Mouse (Mus musculus) cerebellum, postnatal 10 days (tissue): Measurements from ENCODE around the gene Shroom2.

Source experiments
- DNase-seq, 2 experiments: peaks; one replicate each; pipeline ENCODE4 v3.0.0; 2021; ENCODE audit warnings: mixed read lengths in 2 of 2

The Shroom2 gene

DNA sequence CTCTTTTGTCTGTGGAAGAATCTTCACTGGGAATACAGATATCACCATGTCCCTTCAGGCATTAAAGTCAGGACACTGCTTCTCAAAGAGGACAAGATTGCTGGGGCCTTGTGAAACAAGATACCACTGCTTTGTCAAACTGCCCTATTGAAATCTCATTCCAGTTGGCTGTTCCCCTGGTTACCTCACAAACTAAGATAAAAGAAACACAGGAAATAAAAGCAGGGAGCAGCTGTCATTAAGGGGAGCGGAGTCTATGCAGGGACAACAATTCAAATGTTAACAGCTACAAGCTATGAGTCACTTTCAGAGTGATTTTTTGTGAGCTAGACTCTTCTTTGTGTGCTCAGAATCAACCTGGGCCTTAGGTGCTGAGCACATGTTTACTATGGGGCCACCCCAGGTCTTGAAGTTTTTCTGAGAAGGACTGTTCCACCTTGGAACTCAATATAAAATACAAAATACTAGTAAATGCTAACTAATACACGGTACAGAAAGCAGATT lies 78.4 kb downstream of the Shroom2 start:
- DNase-seq = no peak

DNA sequence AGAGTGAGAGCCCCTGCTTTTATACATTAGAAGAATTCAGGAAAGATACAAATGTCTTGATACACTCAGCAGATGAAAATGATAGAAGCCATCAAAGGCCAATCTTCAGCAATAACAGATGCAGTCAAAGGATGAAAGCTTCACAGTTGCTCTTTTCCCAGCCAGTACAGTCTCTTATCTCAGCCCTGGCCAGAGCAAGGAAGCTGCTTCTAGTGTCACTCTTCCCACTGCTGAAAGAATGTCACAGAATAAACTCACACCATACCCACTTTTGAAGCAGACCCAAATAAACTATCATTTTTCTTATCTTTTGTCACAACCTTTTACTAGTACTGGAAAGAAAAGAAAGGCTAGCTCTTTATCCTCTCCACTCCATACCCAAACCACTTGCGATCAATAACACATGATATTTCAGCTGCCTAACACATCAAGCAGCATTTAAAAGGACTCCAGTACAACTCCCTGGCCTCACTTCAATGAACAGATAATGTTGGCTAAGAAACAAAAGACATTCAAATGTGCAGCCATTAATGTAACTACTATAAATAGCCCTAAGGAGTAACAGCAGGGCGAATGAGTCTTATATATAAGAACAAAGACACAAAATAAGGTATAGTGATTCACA lies 90.0 kb downstream of the Shroom2 start:
- no peak for DNase-seq

DNA sequence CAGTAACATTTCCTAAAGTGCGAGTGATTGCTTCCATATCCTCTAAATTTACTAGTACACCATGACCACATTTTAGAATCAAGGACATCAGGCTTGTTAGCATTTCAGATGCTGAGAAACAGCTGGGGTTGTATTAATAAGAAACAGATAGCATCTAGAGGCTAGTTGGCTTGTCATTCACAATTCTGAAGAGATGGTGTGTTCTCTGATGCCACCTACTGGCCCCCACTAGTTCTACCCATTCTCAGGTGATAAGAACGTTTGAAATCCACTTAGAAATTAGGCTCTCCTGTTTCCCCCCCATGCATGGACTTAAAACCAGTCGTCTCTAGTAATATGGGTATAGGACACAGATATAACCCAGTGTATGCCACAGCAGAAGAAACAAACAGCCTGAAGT lies 92.9 kb downstream of the Shroom2 start:
- DNase-seq = peak; percentile 38 to 46

DNA sequence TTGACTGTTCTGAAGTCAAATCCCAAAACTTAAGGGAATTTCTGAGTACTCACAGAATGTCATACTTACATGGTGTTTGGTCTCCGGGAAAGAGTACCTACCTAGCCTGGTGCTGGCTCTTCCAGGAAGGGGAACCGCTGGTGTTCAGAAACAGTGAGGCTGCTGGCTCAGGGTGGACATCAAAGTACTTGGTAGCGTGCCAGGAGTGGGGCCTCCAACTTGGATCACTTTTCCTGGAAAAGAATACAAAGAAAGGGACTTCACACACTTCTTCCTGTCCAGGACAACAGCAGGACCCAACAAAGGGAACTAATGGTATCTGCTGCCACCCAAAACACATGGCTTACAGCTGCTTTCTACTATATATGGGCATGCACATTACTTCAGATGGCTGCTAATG lies 95.8 kb downstream of the Shroom2 start:
- peak; percentile 2 to 14 for DNase-seq

DNA sequence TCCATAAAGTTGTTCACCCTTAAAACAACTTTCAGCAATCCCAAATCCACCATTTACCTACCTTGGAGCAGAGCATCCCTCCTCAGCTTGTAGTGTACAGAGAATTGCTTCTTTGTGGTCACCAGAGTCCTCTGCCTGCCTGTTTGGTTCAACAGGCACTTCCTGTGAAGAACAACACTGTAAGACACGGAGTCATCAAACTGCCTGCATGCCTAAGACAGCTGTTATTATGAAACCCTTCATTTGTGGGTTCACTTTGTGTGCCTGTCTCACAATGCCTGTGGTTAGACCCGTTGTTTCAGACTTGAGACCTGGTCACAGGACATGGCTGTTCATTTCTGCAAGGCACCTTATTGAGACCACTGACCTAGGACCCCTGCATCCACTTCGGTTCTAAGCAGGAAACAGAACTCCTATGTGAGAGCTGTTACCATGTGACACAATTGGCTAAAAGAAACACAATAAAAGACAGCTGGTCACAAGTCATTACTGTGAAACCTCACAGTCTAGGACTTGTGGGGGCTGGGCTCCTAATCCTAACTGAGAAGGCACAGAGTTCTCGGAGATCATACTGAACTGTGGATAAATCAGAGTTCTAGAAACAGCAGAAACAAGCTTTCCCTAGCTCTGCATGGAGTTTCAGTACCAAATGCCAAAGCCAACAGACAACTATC lies 111.8 kb downstream of the Shroom2 start:
- no peak for DNase-seq

DNA sequence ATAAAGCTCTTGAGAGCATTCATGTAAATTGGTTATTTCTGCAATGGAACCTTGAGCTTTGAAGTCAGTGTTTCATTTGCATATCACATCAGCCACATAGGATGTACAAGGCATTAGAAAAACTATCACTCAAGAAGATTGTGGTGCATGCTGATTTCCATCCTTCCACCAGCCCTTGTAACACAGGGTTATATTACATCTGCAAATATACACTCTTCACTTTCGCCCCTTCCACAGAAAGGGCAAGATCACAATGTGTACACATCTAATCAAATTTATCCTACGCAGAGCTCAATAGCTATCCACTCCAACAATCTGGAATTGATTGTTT lies 112.7 kb downstream of the Shroom2 start:
- DNase-seq = no peak

DNA sequence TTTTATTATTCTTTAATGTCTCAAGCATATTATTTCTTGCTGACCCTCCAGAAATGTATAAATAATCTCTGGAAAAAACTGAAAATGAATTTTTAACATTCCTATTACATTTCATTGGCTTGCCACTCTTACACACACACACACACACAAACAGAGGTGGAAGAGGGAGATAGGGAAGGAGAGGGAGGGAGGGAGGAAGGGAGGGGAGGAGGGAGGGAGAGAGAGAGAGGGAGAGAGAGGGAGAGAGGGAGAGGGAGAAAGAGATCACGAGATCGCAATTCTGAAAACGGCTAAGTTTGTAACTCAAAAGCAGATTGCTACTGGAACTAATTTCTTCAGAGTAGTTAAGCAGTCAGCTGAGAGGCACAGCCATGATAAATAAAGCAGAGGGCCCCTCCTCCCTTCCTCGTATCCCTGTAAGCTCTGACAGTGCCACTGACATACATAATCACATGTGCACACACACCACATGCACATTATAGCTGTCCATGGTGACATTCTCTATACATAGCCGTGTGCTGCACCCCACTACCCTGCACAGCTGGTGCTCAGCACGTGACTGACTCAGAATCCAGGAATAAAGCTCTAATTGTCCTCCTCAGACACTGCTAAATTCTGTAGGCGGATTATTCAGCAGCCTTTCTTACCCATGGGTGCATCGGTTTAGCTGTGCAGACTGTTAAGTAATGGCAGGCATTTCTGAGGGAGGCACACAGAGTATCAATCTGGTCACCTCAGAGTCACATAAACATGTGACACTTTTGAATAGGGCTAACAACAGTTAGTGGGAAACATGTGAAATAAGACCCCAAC lies 113.3 kb downstream of the Shroom2 start:
- DNase-seq = peak; percentile 4 to 8

DNA sequence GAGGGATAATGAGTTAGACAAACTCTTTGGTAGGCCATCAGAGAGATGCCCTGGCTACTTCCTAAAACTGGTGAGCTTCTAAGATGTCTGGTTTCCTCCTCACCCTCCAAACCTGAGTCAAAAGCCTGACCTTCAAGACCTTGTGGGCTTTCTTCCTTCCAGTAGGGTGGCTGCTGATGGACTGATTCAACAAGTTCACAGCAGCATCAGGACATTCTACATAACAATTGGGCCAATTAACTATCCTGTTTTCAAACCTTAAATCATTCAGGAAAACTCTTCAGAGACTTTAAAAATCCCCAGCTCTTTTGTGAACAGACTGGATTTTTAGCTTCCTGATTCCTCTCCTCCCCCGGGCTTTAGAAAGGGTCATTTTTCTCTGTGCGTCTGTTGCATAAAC lies 116.6 kb downstream of the Shroom2 start:
- DNase-seq = no peak

DNA sequence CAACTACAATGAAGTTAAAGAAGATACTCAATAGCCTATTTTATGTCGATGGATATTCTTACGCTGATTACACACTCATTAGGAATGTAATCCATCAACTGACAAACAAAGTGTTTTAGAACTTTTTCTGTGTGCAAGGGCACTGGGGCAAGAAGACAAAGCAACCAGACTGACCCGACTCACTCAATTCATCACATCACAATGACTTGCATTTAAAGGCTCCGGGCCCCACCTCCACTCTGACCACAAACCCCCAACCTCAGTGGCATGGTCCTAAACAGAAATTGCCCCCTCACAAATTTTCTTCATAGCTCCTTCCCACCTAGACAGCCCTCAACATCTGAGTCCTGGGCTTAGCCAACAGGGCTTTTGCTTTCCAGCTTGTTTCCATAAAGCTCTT lies 124.4 kb downstream of the Shroom2 start:
- no peak for DNase-seq

DNA sequence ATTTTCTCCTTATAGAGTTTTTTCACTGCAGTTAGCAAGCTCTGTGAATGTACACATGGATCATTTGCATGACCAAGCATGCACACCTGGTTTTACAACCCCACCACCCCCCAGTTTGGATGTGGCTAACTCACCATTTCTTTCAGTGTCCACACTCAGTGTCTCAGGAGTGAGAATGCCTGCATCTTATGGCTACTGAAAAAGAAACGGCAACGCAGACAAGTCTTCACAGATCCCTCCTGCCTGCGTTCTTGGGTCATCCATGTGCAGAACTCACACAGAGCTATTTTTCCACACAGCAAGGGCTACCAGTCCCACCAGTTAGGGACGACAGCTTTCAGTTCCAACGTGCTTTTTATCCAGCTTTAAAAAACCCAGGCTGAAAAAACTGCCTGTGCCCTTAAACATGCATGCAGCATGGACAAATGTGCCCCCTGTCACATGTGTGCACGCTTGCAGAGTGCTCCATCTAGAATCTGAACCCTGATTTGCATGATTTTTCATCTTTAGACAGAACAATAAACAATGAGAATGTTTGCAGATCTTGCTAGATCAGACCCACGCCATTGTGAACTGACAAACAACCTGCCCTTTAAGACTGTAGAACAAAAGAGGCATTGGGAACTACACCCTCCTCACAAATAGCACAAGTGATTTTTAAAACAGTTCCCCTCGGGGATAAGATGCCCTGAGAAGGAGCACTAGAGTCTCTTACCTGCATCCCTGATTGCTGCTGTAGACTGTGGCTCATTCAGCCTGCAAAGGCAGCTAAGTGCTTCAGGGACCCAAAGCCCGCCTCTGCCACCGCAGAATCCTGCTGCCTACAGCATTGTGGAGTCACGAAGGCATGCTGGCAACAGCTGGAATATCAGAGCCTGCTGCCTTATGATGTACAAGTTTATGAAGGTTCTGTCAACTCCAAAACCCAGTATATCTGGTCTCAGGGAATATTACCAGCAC lies 125.3 kb downstream of the Shroom2 start:
- no peak for DNase-seq

DNA sequence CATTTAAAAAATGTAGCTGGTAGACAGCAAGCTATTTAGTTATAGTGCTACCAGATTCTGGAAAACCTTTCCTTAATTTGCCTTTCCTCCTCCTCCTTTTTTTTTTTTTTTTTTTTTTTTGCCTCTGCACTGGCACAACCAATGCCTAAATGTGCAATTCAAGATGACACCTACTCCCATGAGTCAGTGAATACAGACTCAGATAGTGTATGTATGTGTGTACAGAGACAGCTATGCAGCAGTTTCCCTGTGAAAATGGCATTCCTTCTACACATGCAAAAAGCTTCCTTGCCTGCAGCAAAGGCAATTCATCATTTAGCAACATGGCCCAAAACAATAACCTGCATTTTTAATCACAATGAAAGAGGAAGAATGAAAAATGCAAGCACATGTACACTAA lies 126.1 kb downstream of the Shroom2 start:
- DNase-seq = no peak

DNA sequence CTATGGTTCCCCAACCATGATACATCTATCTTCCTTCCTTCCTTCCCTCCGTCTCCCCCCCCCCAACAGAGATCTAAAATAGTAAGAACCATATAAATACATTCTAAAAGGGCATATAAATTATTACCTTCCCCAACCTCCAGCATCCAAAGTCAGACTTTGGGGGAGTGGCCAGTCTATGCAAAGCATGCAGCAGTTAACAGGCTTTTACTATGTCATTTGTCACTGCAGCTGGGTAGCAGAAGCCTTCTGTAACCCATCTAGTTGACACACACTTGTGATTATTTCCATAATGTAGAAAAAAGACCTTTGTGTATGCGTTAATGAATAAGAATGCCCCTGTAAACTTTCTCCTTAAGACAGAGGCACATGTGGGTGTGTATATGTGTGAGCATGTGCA lies 126.6 kb downstream of the Shroom2 start:
- no peak for DNase-seq

DNA sequence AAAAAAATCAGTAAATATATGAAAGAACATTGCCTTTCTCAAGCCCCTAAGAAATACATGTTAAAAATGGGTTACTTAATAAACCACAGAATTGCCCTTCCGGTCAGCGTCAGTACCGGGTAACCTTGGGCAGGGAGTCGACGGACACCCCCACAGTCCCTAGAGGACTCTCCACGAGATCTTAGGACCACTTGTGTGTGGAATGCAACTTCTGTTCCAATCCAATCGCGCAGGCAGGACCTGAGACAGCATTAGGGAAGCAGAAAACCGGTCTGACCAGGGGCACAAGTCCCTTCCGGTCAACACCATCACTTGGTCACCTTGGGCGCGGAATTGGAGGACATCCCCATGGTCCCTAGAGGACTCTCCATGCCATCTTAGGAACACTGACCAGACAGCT lies 133.9 kb downstream of the Shroom2 start:
- no peak for DNase-seq

DNA sequence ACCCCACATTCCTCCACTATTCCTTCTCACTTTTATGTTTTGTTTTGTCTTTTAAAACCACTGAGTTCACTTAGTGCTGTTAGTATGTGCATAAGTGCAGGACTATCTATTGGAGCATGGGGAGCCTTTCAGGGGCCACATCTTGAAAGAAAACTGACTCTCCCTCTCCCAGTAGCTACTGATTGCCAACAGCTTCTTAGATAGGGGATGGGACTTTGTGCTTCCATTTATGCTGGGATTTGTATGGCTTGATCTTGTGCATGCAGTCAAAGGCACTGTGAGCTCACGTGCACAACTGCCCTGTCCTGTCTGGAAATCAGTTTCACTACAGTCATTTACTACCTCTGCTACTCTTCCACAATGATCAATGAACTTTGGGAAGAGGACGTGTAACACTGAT lies 147.9 kb downstream of the Shroom2 start:
- no peak for DNase-seq

DNA sequence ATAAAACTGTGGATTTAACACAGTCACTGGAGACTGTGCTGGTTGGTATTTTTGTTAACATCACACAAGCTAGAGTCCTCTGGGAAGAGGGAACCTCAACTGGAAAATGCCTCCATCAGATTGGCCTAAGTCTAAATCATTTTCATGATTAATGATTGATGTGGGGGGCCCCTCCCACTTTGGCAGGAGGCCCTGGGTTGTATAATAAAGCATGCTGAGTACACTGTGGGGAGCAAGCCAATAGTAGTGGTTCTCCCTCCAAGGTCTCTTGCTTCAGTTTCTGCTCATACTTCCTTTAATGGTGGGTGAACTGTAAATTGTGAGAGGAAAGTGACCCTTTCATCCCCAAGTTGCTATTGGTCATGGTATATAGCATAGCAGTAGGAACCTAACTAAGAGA lies 148.3 kb downstream of the Shroom2 start:
- peak in 1 of 2 experiments; percentile 2 for DNase-seq

DNA sequence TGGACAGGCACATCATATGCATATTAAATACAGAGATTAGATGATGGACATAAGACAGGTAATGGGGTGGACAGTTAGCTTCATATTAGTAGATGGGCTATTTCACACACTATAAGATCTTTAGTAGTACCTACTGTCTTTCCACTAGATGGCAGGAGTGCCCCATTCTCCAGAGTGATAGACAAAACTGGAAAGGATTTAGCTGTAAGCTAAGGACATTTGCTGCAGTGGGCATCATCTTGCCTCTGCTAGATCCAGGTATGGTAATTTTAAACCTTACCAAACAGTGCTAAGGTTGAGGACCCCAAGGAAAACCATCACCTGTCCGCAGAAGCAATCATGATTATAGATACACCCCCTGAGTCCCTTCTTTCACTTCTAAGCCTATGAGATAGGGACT lies 150.8 kb downstream of the Shroom2 start:
- peak; percentile 66 to 69 for DNase-seq

DNA sequence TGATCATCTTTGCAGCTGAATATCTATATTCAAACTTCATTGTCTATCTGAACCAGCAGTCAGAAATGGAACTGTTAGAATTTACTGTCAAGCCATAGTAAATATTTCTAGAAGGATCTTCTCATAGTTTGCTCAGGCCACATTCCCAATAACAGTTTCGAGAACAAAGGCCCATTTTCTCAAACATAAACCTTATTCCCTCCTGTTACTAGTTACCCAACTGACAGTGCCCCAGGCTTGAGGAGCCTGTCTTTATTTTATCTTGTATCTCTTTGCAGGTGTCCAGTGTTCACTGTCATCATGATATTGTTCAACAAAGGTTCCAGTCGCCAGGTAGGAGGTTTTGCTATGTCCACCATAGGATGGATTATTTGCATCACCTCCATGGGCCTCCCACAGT lies 206.2 kb downstream of the Shroom2 start, which contains the start of gene Cldn34a:
Gene Cldn34a (plus strand): TSS at position 301 of the 400 bp plus-strand sequence.
- DNase-seq = no peak
